Mouse (Mus musculus): ENCODE results near the gene Slc13a4.

Gene Slc13a4

DNA sequence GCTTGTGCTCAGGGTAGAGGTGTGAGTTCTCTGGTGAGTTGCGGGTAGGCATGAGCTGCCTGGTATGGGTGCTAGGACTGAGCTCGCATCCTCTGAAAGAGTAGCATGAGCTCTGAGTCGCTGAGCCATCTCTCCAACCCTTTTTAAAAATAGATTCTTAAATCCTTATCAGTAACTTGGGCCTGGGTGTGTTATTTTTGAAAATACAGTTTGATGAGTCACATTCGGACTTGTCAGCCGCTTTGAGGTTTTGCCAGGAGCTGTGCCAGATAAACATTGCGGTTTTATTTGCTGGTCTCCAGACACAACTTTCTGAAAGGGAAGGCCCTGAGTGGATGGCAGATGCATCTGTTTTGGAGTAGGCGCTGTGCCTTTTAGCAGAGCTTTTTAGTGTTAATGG, 51.2 kb downstream of the Slc13a4 start:
- peak; percentile 98 for DNase-seq (ENCODE audit: low read depth)

DNA sequence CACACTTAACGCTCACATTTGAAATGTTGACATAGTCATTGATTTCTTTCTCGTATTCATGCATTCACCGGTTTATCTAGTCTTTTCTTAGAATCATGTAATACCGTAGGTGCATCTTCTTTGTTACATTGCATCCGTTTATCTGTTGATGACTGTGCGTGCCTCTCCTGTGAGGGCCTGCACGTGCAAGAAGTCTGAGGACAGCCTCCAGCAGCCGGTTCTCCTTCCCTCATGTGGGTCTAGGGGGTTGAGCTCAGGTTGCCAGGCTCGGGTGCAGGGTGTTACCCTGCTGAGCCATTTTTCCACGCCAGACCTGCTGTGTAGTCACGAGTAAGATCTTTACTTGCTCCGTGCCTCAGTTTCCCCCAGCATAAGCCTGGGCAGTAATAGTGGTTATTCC, 52.9 kb downstream of the Slc13a4 start:
- DNase-seq (ENCODE audit: low read depth): no peak

DNA sequence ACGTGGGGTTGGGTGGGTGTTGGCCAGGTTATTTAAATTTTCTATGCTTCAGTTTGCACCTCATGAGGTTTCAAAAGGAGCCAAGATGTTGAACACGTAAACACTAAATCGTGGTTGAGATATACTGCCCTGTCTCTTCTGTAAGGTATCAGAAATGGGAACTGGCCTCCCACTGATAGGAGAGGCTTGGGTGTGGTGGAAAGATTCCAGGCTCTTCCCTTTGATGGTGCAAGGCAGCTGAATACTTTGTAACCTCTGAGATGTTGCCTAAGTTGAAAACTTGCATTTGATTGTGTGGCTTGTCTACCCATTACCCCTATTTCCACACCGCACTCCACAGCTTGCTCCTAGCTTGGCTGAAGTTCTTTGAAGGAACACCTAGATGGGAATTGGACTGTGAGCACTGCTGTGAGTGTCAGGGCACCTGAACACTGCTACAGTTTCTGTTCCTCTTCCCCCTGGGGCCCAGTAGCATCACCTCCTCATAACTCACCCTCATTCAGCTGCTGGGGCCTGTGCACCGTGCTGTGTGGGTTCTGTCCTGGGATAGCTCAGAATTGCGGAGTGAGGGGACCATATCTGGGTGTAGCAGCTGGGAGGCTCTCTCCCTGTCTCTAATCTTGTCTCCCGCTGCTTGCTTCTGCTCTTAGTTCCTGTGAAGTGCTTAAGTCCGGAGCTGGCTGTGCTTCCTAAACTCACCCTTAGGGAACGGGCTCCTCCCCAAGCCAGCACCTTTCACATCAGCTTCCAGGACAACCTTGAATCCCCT, 53.6 kb downstream of the Slc13a4 start:
- peak; percentile 28 for DNase-seq (ENCODE audit: low read depth)

DNA sequence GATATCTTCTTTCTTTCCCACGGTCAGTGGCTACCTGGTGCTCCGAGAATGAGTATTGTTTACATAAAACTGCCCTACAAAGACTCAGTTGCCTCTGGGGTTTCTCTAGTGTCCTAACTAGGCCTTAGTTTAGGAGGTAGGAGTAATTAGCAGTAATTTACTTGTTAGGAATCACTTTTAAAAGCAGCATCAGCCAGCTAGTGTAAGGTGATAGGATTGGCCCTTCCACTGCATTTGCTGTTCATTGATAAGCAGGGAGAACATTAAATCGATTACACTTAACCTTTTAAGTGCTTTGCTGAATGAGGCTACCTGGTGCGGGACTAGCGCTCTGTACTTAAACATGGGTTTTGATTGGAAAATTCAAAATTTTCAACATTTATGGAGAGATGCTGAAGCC, 54.5 kb downstream of the Slc13a4 start:
- DNase-seq (ENCODE audit: low read depth): no peak

DNA sequence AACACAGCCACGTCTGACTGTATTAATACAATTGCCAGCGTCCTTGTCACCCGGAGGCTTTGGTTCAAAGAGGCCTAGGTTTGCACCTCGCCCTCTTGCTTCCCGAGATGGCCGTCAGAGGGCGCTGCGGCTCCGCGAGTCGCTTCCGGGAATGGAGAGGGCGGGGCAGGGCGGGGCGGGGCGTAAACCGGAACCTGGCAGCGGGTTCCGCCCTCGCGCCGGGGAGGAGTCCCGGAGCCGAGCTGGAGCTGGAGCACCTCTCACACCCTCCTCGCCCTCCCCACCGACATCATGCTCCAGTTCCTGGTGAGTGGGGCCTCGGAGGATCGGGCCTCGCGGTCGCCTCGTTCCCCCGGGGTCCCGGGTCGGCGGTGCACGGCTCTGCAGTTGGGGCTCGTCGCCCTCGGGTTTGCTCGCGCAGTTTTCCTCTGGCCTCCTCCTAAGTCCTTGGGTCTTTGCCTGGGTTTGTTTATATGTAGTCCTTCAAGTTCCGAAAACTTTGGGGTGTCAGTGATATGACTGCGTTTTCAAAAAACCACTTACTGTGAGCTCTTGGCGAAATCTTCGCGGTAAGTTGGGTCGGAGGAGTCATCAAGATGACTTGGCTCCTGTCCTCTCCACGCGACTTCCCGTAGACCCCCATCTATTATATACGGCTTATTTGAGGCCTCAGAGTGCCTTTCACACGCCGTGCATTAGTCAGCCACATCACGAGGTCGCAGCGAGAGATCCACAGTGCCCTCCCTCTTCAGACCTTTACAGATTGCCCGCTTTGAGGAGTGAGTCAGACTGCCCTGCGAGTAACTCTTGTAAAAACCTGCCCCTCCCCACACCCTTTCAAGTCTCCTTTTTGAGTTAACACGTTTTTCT, 55.2 kb downstream of the Slc13a4 start:
- peak; percentile 93 for DNase-seq (ENCODE audit: low read depth)

DNA sequence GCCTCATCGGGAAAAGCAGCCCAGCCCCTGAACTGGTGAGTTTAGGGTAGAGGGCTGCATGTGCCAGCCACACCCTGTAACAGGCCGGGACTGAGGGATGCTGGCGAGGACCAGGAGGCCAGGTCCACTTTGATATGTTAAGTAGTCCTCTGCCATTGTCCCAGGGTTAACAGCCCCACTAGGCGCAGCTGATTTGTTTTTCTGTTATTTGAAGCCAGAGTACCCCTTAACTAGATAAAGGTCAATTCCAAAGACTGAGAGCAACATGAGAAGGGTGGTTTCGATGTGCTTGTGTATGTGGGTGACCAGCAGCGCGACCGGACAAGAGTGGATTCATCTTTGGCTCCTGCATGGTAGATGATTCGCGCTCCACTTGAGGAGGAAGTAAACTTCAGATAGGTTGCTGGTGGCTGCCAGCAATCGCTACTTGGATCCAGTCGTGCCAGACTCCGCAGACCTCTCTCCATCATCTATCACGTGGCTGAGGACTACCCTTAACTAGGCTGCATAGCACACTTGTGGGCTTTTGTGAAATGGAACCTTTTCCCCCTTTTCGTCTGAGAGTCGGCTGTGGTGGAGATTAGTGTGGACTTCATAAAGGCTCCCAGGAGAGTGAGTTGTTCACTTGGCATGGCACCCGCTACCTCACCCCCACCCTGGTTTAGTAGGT, 56.0 kb downstream of the Slc13a4 start:
- DNase-seq (ENCODE audit: low read depth): no peak

DNA sequence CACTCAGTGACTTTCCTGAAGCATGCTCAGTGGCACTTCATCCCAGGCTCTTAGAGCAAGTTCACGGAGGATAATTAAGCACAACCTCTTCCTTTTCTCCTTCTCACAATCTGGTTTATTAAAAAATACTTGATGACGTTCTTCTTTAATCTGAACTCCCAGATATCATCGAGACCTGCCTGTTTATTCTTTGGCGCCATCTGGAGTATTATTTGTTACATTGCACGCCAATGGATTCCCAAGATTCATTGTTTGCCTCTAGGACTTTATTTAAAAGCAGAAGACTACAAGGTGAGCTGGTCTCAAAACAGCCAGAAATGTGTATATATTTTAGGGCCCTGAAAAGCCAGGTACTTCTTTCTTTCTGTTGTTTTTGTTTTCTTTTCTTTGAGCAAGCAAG, 62.8 kb downstream of the Slc13a4 start:
- DNase-seq (ENCODE audit: low read depth): peak; percentile 59

DNA sequence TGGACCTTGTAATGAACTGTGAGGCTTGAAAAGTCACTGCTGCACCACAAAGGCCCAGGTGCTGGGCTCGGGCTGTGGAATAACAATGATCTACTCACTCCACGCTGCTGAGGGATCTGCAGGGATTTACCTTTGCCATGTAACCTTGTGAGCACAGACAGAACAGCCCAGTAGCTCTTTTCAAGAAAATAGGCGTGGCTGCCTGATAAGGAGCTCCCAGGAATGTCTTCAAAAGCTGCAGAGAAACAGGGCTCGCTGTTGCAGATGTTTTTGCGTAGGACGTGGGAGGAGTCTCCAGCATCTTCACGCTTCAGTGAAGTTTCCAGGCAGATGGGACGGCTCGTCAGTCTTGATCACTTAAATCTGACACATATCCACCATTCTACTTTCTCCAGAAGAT, 63.9 kb downstream of the Slc13a4 start:
- no peak for DNase-seq (ENCODE audit: low read depth)

DNA sequence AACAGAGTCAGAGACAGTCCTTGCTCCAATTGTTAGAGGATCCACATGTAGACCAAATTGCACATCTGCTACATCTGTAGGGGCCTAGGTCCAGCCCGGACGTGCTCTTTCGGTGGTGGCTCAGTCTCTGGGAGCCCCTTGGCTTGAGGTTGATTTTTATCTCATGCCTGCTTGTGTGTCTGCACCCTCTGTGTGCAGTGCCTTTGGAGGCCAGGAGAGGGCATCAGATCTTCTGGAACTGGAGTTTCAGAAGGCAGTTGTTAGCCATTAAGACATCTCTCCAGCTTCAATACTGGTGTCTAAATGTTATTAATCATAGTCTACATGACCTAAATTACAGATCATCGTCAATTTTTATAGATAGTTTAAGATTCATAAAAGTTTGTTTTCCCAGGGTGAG, 64.7 kb downstream of the Slc13a4 start:
- no peak for DNase-seq (ENCODE audit: low read depth)

DNA sequence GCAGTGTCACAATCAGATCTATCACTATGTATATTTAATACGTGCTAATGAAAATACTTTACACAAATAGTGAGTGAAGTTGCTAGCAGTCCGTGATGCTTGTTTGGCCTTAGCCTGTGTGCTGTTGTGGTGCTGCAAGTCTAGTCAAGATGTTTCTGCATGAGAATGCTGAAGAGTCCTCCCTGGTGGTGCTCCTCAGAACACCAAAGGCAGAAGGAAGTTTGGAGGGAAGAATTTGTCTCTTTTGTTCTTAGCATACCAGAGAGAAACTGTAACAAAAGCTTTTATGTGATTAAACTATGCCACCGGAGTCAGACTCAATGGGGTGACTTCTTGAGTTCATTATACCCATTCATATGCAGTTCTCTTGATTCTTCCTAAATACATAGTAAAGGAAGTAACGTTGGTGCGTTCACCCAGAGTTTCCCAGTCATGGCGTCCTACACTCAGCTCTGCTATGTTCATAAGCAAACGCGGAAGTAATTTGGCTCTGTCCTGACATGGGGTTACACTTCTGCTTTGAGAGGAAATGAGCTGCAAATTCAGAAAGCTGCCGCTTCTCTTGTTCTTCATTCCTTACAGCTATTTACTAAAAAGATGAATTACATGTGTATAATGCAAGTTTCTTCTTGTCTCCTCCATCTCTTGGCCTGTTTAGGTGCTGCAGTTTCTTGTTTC, 71.7 kb downstream of the Slc13a4 start:
- DNase-seq (ENCODE audit: low read depth): no peak

DNA sequence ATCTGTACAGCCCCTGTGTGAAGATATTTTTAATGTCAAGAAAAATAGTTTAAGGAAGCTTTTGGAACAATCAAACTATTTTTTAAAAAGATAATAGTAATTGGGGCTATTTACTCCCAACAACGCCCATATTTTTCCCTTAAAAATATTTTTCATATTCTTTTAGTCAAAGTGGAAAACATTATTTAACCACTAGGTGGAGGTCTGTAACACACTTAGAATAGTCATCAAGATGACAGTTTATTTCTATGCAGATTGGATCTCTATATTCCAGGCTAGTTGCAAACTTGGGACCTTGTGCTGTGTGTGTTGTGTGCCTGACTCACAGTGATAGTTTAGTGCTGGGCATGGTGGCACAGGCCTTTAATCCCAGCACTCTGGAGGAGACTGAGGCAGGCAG, 78.5 kb downstream of the Slc13a4 start:
- peak; percentile 44 for DNase-seq (ENCODE audit: low read depth)

DNA sequence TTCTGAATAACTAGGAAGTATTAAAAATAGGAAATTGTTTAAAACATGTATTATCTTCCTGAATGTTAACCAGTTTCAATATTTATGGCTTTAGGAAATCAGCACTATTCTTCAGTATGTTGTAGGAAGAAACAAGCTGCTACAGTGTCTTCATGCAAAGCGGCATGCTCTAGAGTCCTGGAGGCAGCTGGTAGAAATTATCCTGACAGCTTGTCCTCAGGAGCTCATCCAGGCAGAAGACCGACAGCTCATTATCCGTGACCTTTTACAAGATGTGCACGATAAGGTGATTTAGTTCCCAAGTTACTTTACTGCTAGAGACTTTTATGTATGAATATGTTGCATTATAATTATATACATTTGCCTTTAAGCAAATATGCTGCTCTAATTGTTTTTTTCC, 82.2 kb downstream of the Slc13a4 start:
- DNase-seq (ENCODE audit: low read depth): no peak
